Mouse (Mus musculus) megakaryocyte progenitor cell, adult 5-6 weeks (primary cell): ENCODE measurements around the gene Tgfbr1. TPM values are rescaled to one million over a fixed set of nuclear protein-coding genes. Genes with fewer than 3 reads are reported as not detected.
"Not testable (repeated sequence)": the region's sequence is repeated elsewhere in the genome, so short reads cannot be mapped to it uniquely, and the experiment has no call there.

Experiments
- ATAC-seq: replicated peaks from 2 replicates; pipeline ENCODE4 v1.8.0; 2016; ENCODE audit warnings: mild to moderate bottlenecking, moderate TSS enrichment, inconsistent platforms; ENCODE audit not compliant: poor library complexity
- total RNA-seq, 2 experiments: library from RNA; stranded (forward) in 1 of 2; stranded (reverse) in 1 of 2; fragments of 157-497, 149-512 nt in 1 of 2; fragments of 200-1000 nt in 1 of 2; gene quantifications; 2 replicates each; pipeline versions ENCODE4 v1.2.3 to v1.2.4; 2015 to 2017

Tgfbr1 gene
- total RNA-seq, 2 experiments from 2014 or later, result 19.5 to 19.9 TPM

DNA sequence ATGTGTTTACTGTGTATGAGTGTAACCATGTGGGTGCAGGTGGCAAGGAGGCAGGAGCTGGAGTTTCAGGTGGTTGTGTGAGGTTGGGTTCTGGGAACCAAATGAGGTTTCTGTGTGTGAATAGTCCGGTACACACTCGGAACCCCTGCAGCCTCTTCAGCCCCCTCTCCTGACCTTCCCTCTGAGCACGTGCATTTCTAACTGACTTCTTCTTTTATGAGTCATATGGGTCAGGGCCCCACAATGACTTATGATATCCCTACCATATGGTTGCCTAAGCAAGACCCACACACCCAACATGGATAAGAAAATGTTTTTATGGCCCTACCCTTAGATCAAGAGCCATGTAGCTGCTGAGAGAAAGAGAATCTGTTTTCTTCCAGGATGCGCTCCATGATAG, 6.0 kb upstream of the Tgfbr1 start:
- ATAC-seq, result peak; percentile 44; the same call in 1 of the 2 replicates

DNA sequence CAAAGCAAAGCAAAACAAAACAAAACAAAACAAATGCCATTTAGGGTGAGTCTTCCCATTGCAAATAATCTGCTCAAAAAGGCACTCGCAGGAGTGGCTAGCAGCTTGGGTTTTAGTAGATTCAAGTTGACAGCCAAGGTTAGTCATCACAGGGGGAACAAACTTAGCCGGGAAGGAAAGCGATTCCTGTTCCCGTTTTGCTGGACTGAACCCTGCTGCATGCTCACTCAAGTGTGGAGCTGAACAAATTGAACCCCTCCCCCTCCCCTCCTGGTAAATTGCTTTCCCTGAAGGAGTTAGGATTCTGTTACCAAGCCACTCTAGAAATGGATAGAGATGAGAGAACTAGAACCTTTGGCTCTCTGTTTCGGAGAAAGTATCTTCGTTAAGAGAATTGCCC, 3.3 kb upstream of the Tgfbr1 start:
- ATAC-seq, result no peak

DNA sequence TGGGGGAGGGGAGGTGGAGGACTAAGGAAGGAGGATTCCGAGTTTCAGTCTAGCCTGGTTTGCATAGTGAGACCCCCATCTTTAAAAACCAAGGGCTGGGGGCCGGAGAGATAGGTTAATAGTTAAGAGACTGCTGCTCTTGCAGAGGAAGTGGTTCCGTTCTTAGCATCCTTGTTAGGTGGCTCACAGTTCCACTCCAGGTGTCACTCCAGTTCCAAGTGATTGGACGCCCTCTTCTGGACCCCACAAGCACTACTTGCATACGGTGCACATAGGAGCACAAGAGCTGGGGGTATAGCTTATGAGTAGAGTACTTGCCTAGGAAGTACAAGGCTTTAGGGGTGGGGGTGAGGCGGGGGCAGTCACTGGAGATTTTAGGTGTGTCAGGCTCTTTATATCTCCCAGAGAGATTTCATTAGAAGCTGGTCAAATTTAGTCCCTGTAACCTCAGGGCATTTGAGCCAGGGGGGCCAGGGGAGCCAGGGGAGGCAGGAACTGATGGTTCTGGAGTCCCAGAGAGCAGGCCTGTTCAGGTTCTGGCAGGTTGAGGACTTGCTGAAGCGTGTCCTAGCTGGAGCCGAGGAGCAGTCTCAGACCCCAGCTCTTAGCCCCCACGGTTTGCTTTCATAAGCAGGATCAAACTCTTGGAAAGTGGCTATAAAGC, 1.5 kb upstream of the Tgfbr1 start:
- peak; percentile 71 for ATAC-seq

DNA sequence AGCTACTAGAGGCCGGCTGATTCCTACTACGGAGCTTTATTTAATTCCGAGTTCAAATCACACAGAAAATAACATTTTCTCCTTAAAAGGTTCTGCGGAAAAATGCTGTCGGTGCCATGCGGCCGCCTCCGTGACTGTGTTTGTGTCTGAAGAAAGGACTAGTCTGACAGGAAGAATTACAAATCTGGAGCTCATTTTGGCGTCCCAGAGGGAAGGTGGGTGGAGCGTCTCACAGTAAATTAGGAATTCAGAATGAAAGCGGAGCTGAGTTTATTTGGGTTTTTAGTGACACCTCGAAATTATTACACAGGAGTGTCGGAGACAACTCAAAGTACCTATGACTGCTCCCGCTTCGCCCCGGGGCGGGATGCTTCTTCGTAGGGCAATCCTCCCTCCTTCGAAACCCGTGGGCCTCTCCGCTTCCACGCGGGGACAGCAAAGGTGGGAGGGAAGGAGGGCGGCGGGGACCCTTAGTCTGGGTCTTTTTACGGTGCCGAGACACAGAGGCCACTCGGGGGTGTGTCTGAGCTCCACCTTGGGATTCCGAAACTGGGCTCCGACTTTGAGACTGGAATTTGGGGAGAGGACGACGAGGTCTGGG, 861 bp upstream of the Tgfbr1 start:
- ATAC-seq, result no peak

GRCm38 (mm10) chr4:47353416-47354111, 542 bp downstream of the Tgfbr1 start:
- ATAC-seq, result 0 out of 2 replicates have a peak, but pooled peaks have one; percentile 1

GRCm38 (mm10) chr4:47354304-47354703, 1.3 kb downstream of the Tgfbr1 start:
- ATAC-seq, result no peak

- ATAC-seq, result no peak
These were observed 9.6 kb downstream of the Tgfbr1 start for GRCm38 (mm10) chr4:47362662-47363061.

DNA sequence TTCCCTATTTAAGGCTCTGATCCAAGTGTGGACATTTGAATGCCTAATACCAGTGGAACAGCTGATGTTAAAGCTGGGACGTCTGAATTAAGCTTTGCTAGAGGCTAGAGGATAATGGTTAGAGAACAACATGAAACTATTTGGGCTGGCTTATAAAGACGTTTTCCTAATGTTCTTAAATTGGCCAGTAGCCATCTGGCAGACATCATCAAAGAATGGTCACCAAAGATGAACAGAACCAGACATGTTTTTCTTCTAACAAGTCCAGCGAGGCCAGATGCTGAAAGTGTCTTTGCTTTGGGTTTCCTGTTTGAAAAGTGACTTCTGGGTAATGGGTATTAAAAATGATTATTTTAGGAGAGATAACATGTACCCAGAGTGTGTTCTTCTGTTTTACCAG, 10.1 kb downstream of the Tgfbr1 start:
- no peak for ATAC-seq

DNA sequence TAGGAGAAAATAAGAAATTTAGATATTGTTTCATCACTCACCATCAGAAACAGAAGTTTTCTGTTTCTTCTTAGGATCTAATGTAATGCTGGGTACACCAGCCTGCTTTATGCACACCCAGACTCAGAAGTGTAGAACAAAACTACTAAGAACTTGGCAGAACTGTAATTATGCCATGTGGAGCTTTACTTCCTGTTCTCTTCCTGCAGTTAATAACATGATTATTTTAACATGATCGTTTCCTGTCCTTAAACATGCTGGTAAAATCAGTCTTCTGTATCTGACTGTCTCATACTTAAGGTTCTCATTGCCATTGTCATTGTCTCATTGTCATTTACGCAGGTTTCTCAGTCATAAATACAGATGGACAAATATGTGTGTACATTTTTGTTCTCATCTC, 15.7 kb downstream of the Tgfbr1 start:
- no peak for ATAC-seq

DNA sequence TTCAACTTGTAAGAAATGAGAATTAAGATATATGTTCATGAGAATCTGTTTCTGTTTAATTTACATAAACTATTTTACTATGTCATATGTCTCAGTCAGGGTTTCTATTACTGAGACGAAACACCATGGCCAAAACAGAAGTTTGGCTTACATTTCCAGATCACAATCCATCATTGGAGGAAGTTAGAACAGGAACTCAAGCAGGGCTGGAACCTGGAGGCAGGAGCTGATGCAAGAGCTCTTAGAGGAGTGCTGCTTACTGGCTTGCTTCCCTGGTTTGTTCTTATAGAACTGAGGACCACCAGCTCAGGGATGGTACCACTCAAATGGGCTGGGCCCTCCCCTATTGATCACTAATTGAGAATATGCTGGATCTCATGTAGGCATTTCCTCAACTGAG, 25.7 kb downstream of the Tgfbr1 start:
- no peak for ATAC-seq

DNA sequence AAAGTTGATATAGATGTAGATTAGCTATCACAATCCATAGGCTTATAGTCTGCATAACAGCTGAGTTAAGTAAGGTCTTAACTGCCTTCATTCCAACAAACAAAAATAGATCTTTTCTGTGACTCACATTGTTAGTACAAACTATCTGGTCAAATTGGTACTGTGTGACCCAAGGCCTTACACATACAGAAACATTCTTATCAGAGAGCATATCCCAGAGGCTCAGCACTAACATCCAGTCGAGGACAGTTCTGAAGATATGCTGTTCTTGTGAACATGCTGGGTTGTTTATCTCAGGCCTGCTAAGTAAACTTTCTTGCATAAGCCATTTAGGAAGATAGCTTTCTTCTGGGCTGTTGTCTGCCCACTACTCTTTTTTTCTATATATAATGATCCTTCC, 29.4 kb downstream of the Tgfbr1 start:
- ATAC-seq, result no peak

DNA sequence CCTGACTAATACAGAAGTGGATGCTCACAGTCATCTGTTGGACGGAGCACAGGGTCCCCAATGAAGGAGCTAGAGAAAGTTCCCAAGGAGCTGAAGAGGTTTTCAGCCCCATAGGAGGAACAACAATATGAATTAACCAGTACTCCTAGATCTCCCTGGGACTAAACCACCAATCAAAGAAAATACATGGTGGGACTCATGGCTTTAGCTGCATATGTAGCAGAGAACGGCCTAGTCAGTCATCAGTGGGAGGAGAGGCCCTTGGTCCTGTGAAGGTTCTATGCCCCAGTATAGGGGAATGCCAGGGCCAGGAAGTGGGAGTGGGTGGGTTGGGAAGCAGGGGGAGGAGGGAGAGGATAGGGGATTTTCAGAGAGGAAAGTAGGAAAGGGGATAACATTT, 38.9 kb downstream of the Tgfbr1 start:
- not testable (repeated sequence) for ATAC-seq

DNA sequence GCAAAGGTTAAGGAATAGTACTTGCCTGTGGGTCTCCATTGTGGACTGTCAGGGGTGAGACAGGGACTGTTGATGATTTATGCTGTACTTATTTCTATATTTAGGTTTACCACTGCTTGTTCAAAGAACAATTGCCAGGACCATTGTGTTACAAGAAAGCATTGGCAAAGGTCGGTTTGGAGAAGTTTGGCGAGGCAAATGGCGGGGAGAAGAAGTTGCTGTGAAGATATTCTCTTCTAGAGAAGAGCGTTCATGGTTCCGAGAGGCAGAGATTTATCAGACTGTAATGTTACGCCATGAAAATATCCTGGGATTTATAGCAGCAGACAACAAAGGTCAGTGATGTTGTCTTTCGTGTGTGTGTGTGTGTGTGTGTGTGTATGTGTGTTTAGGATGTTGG, 43.2 kb downstream of the Tgfbr1 start:
- ATAC-seq, result no peak

DNA sequence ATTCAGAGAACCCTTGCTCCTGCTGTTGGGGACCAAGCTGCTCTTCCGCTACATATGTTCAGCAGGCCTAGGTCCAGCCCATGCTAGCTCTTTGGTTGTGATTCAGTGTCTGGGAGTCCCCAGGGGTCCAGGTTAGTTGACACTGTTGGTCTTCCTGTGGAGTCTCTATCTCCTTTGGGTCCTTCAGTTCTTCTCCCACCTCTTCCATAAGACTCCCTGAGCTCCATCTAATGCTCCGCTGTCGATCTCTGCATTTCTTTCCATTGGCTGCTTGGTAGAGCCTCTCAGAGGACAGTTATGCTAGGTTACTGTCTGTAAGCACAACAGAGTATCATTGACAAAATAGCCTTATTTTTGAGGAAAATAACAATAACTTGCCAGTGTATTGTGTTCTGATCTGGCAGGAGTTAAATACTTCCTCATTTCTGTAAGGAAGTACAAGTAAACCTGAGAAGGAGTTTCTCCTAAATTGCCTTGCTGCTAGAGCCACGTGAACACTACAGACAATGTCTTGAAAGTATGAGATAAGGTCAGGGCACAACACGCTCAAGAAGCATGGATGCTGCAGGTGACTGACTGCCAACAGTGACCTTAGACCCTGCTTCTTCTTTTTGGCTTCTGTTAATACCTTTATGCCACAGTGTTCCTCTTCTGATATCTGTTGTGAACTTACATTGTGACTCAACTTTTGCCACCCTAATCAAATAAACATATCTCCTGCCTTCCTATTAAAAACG, 45.1 kb downstream of the Tgfbr1 start:
- peak; percentile 25; the same call in 1 of the 2 replicates for ATAC-seq

DNA sequence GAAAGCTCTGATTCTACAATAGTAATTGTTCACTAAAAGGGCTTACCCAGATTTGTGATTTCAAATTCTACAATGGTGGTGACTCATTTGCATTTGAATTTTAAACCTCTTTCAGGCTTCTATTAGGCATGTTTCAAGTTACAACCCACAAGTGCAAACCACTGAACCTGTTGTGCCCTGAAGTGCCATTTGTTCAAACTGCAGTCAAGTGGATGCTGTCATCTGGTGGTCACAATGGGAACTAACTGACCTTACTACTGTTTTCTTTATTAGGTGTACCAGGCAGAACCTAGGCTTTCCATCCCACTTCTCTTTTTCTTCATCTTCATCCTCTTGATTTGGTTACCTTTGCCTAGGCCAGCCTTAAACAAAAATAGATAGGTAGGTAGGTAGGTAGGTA, 46.8 kb downstream of the Tgfbr1 start:
- ATAC-seq, result peak; percentile 86

DNA sequence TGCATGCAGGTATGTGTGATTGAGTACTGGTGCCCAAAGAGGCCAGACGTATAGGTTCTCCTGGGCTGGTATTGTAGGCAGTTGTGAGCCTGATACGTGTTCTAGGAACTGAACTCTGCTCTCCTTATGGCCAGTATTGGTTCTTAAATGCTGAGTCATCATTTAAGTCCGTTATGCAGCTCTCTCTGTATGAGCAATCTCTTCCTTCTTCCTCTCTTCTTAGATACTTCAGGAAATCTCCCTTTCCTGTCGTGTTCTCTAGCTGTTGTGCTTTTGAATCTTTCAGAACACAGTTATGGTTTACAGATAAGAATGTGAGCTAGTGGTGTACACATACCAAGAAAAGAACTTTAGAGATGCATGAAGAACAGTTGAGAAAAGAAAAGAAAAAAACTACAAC, 47.3 kb downstream of the Tgfbr1 start:
- peak; percentile 56 for ATAC-seq

GRCm38 (mm10) chr4:47402200-47402599, 49.2 kb downstream of the Tgfbr1 start:
- ATAC-seq, result peak; percentile 51; the same call in 1 of the 2 replicates

DNA sequence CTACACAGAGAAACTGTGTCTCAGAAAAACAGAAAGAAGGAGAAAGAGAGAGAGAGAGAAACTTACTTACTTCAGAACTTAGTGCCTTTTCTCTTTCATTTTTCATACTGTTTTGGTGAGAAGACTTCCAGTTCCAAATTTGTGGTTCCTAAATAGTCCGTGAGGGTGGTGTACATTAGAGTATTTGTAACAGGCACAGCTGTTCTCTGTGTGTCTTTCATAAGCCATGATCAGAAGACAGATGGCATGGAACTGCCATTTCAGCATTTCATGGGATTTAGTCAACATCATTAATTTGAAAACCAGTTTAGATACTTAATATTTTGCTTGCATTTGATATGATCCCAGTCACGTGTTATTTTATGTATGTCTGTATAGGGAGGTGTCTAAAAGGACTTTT, 51.5 kb downstream of the Tgfbr1 start:
- no peak for ATAC-seq

DNA sequence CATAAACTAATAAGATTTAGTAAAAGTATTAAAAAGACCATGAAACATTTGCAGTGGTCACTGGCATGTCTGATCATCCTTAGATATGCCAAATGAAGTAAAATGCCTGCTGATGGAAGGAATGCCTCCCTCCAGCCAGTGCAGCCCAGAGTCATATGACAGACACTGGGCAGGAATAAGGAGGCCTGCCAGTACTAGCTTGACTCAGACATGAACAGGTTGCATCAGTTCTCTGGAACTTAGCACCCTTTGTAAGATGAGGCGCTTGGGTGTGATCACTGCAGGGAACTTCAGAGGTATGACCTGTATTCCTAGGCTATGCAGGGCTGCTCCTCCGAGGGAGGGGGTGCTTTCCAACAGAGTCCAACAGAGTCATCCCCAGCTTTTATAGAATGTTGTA, 54.1 kb downstream of the Tgfbr1 start:
- ATAC-seq, result no peak

DNA sequence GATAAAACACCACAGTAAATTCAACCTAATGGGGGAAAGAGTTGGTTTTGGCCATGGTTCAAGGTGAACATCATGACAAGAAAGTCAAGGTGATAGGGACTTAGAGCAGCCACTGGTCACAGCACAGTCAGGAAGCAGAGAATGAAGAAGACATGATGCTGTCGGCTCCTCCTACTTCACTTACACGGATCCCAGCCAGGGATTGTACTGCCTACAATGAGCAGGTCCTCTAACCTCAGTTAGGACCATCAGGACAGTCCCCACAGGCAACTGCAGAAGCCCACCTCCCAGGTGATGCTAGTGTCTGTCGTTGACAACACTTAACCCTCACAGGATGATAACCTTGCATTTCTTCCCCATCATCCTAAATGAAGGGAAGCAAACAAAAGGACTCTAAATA, 64.8 kb downstream of the Tgfbr1 start:
- no peak for ATAC-seq

GRCm38 (mm10) chr4:47419268-47419973, 66.4 kb downstream of the Tgfbr1 start:
- peak; percentile 51 for ATAC-seq
